Mouse (Mus musculus) retina, postnatal 7 days (tissue): ENCODE measurements around the gene Wdfy3.

Experiments used
- DNase-seq: peaks from one replicate; pipeline ENCODE4 v3.0.0-alpha.2; 2012; ENCODE audit warnings: low read depth, low spot score

The Wdfy3 gene

GRCm38 (mm10) chr5:102055130-102055641 is 14.5 kb downstream of the Wdfy3 start:
- DNase-seq: no peak

- DNase-seq: no peak
Observed at GRCm38 (mm10) chr5:102054511-102055093, 15.1 kb downstream of the Wdfy3 start.

GRCm38 (mm10) chr5:102052906-102053305 is 16.8 kb downstream of the Wdfy3 start:
- DNase-seq: no peak

DNA sequence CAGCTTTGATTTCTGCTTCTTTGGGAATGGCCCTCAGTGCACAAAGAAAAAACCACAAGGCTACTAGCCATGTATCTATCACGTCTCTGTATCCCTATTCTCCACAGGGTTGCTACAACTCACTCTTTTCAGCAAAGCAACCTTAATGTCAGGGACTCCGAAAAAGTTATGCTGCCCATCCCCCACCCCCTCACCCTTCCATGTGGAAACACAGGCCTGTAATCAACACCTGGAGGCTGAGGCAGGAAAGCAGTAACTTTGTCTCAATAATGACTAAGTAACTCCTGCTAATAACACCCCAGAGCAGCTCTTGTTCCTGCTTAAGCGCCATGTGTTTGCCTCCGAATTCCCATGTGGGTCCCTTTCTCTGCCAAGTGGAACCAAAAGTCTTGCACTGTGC is 17.3 kb downstream of the Wdfy3 start:
- DNase-seq: no peak

DNA sequence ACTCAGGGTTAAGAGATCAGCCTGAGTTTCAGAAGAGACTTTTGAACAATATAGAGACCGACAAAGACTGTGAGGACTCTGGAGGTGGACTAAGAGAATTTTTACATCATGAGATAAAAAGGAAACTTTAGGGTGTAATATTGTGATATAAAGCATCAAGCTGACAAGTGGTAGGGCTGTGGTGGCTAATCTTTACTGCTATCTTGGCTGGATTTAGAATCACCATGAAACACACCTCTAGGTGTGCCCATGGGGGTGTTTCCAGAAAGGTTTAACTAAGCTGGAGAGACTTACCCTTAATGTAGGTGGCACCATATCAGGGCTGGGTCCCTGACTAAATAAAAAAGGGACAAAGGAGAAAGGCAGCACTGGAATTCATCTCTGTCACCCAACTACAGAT is 19.0 kb downstream of the Wdfy3 start:
- DNase-seq: no peak

DNA sequence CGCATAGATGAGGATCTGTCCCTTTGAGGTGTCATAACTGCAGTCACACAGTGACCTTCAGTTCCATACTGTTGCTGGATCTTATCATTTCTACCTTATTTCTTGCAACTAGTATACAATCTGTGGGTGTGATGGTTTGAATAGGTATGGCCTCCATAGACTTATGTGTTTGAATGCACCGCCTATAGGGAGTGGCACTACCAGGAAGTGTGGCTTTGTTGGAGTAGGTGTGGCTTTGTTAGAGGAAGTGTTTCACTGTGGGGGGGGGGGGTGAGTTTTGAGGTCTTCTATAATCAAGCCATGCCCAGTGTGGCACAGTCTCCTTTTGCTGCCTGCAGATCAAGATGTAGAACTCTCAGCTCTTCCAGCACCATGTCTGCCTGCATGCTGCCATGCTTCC is 21.3 kb downstream of the Wdfy3 start:
- DNase-seq: no peak

DNA sequence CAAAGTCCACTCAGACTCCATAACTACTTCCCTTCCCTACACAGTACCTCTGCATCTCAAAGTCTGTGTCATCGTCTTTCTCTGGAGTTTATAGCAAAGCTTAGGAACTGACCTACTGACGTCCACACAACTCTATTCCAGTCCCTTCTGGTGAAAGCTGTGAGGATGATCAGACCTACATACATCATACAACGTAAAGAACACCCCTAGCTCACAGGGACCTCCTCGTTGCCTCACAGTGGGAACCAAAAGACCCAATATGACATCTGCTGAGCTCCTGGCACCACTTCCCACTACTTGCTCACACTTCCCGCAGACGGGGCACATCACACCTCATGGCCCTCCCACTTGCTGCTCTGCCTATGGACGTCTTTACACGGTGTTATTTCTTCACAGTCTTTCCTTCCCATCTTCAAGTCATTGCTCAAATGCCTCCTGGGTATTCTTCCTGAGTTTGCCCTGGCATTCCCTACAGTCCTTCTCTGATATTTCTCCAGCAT is 23.1 kb downstream of the Wdfy3 start:
- DNase-seq: no peak

- no peak for DNase-seq
Observed at GRCm38 (mm10) chr5:102045636-102046616, 23.8 kb downstream of the Wdfy3 start.

DNA sequence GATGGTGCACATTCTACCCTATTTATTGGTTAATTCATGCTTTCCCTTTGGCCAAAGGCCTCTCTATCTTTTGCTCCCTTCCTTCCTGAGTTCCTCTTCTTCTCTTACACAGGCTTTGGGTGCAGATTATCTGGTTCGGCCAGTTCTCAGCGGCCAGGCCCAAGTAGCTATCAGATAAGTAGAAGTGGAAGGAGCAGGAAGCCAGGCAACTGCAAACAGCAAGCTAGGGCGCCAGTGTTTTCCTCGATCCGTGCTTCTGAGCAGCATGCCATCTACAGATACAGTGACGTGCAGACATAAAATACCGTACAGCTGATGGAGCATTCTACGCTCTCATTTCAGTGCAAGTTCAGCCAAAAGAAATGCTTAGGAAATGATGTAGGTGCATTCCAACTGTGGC is 24.5 kb downstream of the Wdfy3 start:
- DNase-seq: no peak

DNA sequence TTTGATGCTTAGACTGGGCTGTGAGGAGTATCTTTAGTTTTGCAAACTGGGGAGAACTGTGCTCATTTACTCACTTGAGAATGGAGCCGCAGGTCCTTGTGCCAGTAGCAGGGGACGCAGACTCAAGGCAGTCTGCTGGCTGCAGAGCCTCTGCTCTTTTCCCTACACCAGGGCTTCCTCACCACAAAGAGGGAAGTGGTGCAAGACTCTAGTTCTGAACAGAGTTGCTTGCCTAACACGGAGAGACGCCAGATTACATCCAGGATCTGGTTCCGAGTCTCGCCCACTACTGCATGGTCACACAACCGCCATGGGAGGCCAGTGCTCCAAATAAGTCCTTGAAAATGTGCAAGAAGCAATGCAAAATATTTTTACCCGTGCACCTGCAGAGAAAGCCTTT is 36.4 kb downstream of the Wdfy3 start:
- DNase-seq: no peak

- no peak for DNase-seq
Observed at GRCm38 (mm10) chr5:102032594-102033240, 37.0 kb downstream of the Wdfy3 start.

DNA sequence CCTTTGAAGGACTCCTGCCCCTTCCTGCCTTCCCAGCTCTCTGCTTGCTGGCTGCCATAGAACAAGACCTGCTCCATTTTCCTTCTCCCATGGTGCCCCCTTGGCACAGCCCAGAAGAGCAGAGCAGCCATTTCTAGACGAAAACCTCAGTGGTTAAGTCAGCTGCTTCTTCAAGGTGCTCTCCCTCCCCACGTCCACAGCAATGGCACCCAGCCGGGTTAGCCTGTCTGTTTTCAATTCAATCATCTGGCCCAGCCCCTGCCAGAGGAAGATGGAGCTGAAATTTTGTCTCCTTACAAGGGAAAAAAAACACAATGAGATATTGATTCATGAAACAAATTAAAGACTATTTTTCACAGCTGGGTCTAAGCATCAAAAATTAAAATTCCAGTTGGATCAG is 37.5 kb downstream of the Wdfy3 start:
- no peak for DNase-seq

GRCm38 (mm10) chr5:102023376-102023775 is 46.3 kb downstream of the Wdfy3 start:
- DNase-seq: no peak

- DNase-seq: peak; percentile 39
Observed at GRCm38 (mm10) chr5:102022018-102022898, 47.5 kb downstream of the Wdfy3 start.

DNA sequence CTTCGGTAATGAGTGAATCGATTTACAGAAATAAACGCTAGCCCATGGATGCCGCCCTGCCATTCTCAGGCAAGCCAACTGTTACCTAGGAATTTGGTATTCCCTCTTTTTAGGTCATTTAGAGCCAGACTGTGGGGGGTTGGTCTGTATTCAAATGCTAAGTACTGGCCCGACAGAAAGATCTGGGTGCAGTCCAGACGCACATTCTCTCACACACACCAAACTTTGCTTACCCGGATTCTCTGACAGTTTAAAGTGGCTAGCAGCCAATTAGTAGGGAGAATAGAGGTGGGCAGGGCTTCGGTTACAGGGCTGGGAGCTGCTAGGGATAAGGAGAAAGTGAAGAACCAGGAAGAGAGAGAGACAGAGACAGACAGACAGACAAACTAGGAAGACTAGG is 55.5 kb downstream of the Wdfy3 start:
- DNase-seq: no peak

GRCm38 (mm10) chr5:102013781-102014180 is 55.9 kb downstream of the Wdfy3 start:
- no peak for DNase-seq

DNA sequence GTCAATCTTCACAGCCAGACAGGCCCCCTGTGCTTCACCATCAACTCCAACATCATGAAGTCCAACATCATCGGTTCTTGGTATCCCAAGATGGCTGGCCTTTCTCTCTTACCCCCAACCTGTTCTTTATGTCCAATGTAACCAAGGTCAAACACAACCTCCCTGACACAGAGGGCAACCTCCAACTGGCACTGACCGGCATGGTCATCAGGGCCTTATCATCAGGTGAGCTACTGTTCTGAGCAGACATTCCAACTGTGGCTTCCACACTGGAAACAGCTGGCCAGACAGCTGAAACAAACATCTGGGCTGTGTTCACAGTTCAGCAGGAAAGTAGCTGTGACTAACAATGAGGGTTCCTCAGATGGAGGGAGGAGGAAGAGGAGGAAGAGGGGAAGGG is 58.8 kb downstream of the Wdfy3 start:
- no peak for DNase-seq

GRCm38 (mm10) chr5:102009606-102010005 is 60.1 kb downstream of the Wdfy3 start:
- no peak for DNase-seq

DNA sequence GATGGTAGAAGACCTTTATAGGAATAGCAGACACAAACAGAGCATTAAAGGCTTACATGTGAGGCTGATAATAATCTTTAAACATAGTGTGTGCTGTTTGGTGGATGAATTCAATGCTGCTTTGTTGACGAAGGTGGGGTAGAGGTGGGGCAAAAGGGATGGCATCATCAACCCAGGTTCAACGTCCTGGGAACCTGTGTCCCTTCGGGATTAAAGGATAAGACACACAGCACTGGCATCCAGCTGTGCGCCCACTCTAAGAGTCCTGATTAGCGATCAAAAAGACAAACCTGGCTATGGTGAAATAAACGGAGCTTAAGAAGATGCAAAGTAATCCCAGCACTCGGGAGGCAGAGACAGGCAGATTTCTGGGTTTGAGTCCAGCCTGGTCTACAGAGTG is 61.0 kb downstream of the Wdfy3 start:
- no peak for DNase-seq

- DNase-seq: no peak
Observed at GRCm38 (mm10) chr5:102006218-102006941, 63.3 kb downstream of the Wdfy3 start.
